Mouse (Mus musculus): ENCODE data around the gene Ccdc106.

DNA sequence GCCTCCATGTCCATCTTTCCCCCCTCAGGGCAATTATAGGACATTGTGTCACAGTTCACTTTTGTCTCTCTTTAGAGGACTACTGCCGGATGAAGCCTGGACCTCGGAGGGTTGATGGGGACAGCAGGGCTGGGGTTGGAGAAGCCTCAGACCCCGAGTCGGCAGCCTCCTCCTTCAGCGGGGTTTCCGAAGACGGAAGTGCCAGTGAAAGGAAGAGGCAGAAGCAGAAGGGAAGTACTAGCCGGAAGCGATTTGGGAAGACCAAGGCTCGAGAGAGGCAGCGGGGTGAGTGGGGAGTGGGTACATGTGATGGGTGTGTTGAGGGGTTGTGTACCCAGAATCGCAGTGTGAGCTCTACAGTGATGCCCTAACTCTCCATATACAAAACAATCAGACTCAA lies 39.1 kb downstream of the Ccdc106 start:
- no peak for TF ChIP-seq POLR2A (IDR thresholded peaks at IDR 0.05; ENCODE audit: insufficient read depth, low read depth, low read length)
- TF ChIP-seq EP300 (IDR thresholded peaks at IDR 0.05; ENCODE audit: insufficient read depth, low read depth, low read length) = no peak
- TF ChIP-seq CTCF (IDR thresholded peaks at IDR 0.05) = no peak
